Mouse (Mus musculus) stomach, embryonic 14.5 days (tissue): Measurements from ENCODE around the gene Syt2. TPM values are rescaled to one million over a fixed set of nuclear protein-coding genes. Genes with fewer than 3 reads are reported as not detected.
A peak's percentile ranks its signal among the peaks of the same experiment; 100 is the strongest.

Experiments
- ATAC-seq: fragments of 200-750 bp; cut with Nextera tagmentation; 2 replicates; pipeline ENCODE4 v1.8.0; 2017; ENCODE audit warnings: low read depth, moderate TSS enrichment; ENCODE audit not compliant: insufficient number of reproducible peaks, insufficient read depth, low FRiP score
- H3K27ac ChIP-seq: fragments of 300-500 bp; sonication (generic); 2 replicates; pipeline ENCODE4 v1.5.1; 2014; ENCODE audit warnings: mild to moderate bottlenecking, low read length, moderate library complexity, mixed read lengths
- H3K27me3 ChIP-seq: fragments of 300-500 bp; sonication (generic); 2 replicates; pipeline ENCODE4 v1.6.1; 2014; ENCODE audit warnings: low read length, control low read depth, mixed read lengths; ENCODE audit not compliant: control insufficient read depth, insufficient read depth
- H3K36me3 ChIP-seq: fragments of 300-500 bp; sonication (generic); 2 replicates; pipeline ENCODE4 v1.6.1; 2014; ENCODE audit warnings: mild to moderate bottlenecking, control low read depth, low read length, moderate library complexity, mixed read lengths; ENCODE audit not compliant: control insufficient read depth, insufficient read depth
- H3K4me1 ChIP-seq: fragments of 300-500 bp; sonication (generic); 2 replicates; pipeline ENCODE4 v1.6.1; 2014; ENCODE audit warnings: low read length, control low read depth, mixed read lengths; ENCODE audit not compliant: control insufficient read depth, insufficient read depth
- H3K4me2 ChIP-seq: fragments of 300-500 bp; sonication (generic); replicated peaks from 2 replicates; pipeline ENCODE4 v1.6.1; 2014; ENCODE audit warnings: low read depth, low read length, control low read depth
- H3K4me3 ChIP-seq: fragments of 300-500 bp; sonication (generic); 2 replicates; pipeline ENCODE4 v1.5.1; 2014; ENCODE audit warnings: low read depth, low read length, control low read depth
- H3K9ac ChIP-seq: fragments of 300-500 bp; sonication (generic); replicated peaks from 2 replicates; pipeline ENCODE4 v1.6.1; 2014; ENCODE audit warnings: low read depth, mild to moderate bottlenecking, control low read depth, low read length, moderate library complexity, mixed read lengths
- H3K9me3 ChIP-seq: fragments of 300-500 bp; sonication (generic); 2 replicates; pipeline ENCODE4 v1.6.1; 2016; ENCODE audit warnings: low read depth, low read length, control low read depth; ENCODE audit not compliant: control insufficient read depth
- WGBS: fragments of 180-500 bp; shearing (Covaris S2); extraction: QIAGEN DNeasy Blood & Tissue Kit; methylation state at CpG from one replicate; pipeline ENCODE4 v1.1.7; 2014; 5-methylcytosine and 5-hydroxymethylcytosine counted together
- polyA plus RNA-seq: library from polyadenylated mRNA; unstranded; fragments of >200 nt; fragmentation: Nextera tagmentation; extraction: Ambion mirVana; gene quantifications from 2 replicates; pipeline ENCODE4 v1.2.1, GENCODE M21; 2014

The Syt2 gene
- polyA plus RNA-seq, 1 experiment from 2014 or later, result 3.4 TPM

DNA sequence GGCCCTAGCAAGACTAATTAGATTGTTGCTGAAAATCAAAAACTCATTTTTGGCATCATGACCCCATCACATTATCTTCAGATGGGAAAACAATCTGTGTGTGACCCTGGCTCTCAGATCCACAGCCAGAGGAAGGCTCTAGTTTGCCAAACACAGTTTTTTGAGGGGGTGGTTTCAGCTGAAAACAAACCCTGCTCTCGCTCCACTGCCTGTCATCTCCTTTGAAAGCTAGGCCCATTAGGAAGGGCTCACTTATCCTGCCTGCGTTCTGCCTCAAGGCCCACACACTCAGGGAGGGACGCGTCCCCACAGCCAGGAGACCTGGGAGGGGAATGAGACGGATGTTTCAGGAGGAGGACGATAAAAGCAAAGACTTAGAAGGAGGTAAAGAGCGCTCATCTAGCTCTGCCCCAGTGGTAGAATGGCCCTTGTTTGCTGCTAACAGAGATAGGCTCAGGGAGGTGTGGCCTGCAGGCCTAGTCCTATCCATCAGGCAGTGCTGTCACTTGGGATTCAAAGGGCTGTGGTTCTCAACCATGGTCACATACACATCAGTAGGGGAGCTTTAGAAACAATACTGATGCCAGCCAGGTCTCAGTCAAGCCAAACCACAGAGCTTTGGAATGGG lies 118.5 kb downstream of the Syt2 start:
- Histone ChIP-seq H3K36me3 (peaks cover 6% of the 10 kb centered on the region; the same call in 1 of the 2 replicates), H3K4me3 (no peak overlapping the region), H3K27ac (peak overlapping the region; percentile 95), H3K9ac (no peak overlapping the region), H3K4me2 (no peak overlapping the region), H3K9me3 (no peaks in the 10 kb centered on the region), H3K4me1 (peaks cover 26% of the 10 kb centered on the region), H3K27me3 (no peaks in the 10 kb centered on the region)
- WGBS, result 26% methylated on average over 7 of the region's 7 CpGs
- ATAC-seq, result peak; percentile 46; the same call in 1 of the 2 replicates

DNA sequence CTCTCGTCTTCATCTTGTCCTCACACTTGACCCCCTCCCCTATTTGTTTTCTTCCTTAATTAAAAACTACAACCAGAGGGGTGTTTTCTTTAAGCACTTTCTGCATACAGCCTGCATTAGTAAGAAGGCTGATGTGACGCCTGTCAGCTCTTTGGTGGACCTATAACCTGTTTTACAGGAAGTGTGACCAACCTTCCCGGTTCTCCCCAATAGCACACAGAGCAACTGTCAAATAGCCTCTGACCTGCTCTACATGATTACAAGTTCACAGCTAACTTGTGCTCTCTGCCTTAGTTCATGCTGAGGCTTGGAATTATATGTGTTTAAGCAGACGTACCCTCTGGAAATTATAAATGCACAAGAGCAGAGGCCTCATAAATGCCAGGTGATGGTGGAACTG lies 120.0 kb downstream of the Syt2 start:
- Histone ChIP-seq H3K4me3 (no peak overlapping the region), H3K4me2 (no peak overlapping the region), H3K9ac (no peak overlapping the region), H3K27me3 (no peaks in the 10 kb centered on the region), H3K36me3 (peaks cover 6% of the 10 kb centered on the region; the same call in 1 of the 2 replicates), H3K9me3 (no peaks in the 10 kb centered on the region), H3K4me1 (peaks cover 32% of the 10 kb centered on the region), H3K27ac (peak overlapping the region; percentile 13)
- 70% methylated on average over 4 of the region's 4 CpGs for WGBS
- ATAC-seq, result no peak

DNA sequence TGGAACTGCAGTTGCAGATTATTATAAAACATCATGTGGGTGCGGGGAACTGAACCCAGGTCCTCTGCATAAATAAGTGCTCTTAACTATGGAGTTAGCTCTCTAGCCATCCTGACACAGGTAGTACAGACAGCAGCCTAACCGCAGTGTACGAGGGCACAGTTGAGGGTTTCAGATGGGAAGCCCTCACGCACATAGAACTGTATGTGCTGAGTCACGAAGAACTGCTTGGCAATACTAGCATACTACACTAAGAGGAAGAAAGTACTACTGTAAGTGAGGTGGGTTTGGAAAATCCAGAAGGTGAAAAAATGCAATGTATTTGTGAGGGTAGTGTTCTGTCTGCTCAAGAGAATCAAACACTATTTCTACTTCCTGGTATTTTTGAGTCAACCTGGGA lies 123.8 kb downstream of the Syt2 start:
- Histone ChIP-seq H3K9me3 (no peaks in the 10 kb centered on the region), H3K27me3 (no peaks in the 10 kb centered on the region), H3K36me3 (peaks cover 6% of the 10 kb centered on the region; the same call in 1 of the 2 replicates), H3K4me2 (no peak overlapping the region), H3K27ac (peak overlapping the region; percentile 66), H3K9ac (no peak overlapping the region), H3K4me3 (no peak overlapping the region), H3K4me1 (peaks cover 42% of the 10 kb centered on the region)
- no peak for ATAC-seq
- 95% methylated on average over 5 of the region's 5 CpGs for WGBS

GRCm38 (mm10) chr1:134771353-134771752 lies 124.9 kb downstream of the Syt2 start:
- Histone ChIP-seq H3K4me2 (0 out of 2 replicates have a peak overlapping the region, but pooled peaks have one; percentile 14), H3K9me3 (no peaks in the 10 kb centered on the region), H3K4me1 (peaks cover 42% of the 10 kb centered on the region), H3K27ac (peak overlapping the region; percentile 91), H3K36me3 (peaks cover 10% of the 10 kb centered on the region; the same call in 1 of the 2 replicates), H3K9ac (no peak overlapping the region), H3K4me3 (no peak overlapping the region), H3K27me3 (no peaks in the 10 kb centered on the region)
- peak; percentile 86 for ATAC-seq
- WGBS, result 30% methylated on average over 6 of the region's 6 CpGs

DNA sequence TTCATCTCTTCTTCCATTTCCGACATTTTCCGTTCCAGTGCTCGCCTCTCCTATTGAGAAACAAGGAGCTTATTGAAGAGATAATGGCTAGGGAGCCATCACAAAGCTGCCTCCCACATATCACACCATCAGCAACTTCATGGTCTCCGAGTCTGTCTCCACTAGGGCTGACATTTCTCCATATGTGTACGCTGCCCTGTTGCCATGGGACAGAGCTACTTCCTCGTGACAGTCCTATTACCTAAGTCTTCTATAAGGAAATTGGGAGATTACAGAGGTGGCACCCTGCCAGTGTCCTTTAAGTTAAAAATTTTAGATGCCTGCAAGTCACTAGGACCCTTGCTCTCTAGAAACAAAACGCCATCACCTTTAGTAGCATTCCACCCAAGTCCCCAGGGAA lies 125.5 kb downstream of the Syt2 start:
- Histone ChIP-seq H3K27me3 (no peaks in the 10 kb centered on the region), H3K4me1 (peaks cover 42% of the 10 kb centered on the region), H3K27ac (peak overlapping the region; percentile 91; the same call in 1 of the 2 replicates), H3K9ac (no peak overlapping the region), H3K4me3 (no peak overlapping the region), H3K4me2 (no peak overlapping the region), H3K36me3 (peaks cover 9% of the 10 kb centered on the region; the same call in 1 of the 2 replicates), H3K9me3 (no peaks in the 10 kb centered on the region)
- 88% methylated on average over 7 of the region's 7 CpGs for WGBS
- ATAC-seq, result no peak

- Histone ChIP-seq H3K27me3 (no peaks in the 10 kb centered on the region), H3K4me2 (no peak overlapping the region), H3K9me3 (no peaks in the 10 kb centered on the region), H3K36me3 (peaks cover 9% of the 10 kb centered on the region; the same call in 1 of the 2 replicates), H3K27ac (0 out of 2 replicates have a peak overlapping the region, but pooled peaks have one; percentile 97), H3K9ac (no peak overlapping the region), H3K4me3 (no peak overlapping the region), H3K4me1 (peaks cover 42% of the 10 kb centered on the region)
- WGBS, result 75% methylated on average over 3 of the region's 3 CpGs
- ATAC-seq, result no peak
These were observed 126.3 kb downstream of the Syt2 start for GRCm38 (mm10) chr1:134772821-134773220.

GRCm38 (mm10) chr1:134773256-134773655 lies 126.8 kb downstream of the Syt2 start:
- H3K9ac ChIP-seq, result no peak overlapping the region
- peaks cover 6% of the 10 kb centered on the region; the same call in 1 of the 2 replicates for H3K36me3 ChIP-seq
- peak overlapping the region; percentile 97 for H3K27ac ChIP-seq
- H3K4me2 ChIP-seq, result no peak overlapping the region
- no peaks in the 10 kb centered on the region for H3K9me3 ChIP-seq
- no peak for ATAC-seq
- no peaks in the 10 kb centered on the region for H3K27me3 ChIP-seq
- peaks cover 42% of the 10 kb centered on the region for H3K4me1 ChIP-seq
- WGBS, result 54% methylated on average over 12 of the region's 12 CpGs
- no peak overlapping the region for H3K4me3 ChIP-seq

DNA sequence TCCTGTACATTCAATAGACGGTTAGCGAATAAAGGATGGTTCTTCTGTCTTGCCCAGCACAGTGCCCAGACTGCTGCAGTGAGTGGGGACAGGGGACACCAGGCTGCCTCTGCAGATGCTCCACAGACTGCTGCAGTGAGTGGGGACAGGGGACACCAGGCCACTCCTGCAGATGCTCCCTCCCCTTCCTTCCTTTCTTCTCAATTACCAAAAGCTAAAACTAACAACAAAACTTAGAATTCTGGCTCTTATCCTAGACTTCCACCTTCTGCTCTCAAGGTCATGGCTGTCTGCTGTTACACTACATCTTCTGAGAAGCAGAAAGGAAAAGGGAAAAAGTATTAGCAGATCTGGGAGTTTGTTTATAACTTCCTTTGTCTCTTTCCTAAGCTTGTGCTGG lies 127.8 kb downstream of the Syt2 start:
- Histone ChIP-seq H3K36me3 (peaks cover 6% of the 10 kb centered on the region; the same call in 1 of the 2 replicates), H3K4me3 (no peak overlapping the region), H3K27ac (peak overlapping the region; percentile 97), H3K4me1 (peaks cover 42% of the 10 kb centered on the region), H3K4me2 (no peak overlapping the region), H3K9me3 (no peaks in the 10 kb centered on the region), H3K27me3 (no peaks in the 10 kb centered on the region), H3K9ac (no peak overlapping the region)
- WGBS, result 54% methylated on average over 2 of the region's 2 CpGs
- ATAC-seq, result no peak
